Mouse (Mus musculus) cerebellum, adult 2 months (tissue): ENCODE results near the gene Scd2. TPM values are rescaled to one million over a fixed set of nuclear protein-coding genes. Genes with fewer than 3 reads are reported as not detected.
A peak's percentile ranks its signal among the peaks of the same experiment; 100 is the strongest.
"Not testable (repeated sequence)": the region's sequence is repeated elsewhere in the genome, so short reads cannot be mapped to it uniquely, and the experiment has no call there.

ENCODE experiments used
- DNase-seq, 2 experiments: peaks; one replicate each; pipeline ENCODE4 v3.0.0; 2021
- H3K27ac ChIP-seq: fragments of 200-500 bp; 2 replicates; pipeline ENCODE4 v1.5.1; 2012; ENCODE audit warnings: low read length, control low read depth, inconsistent platforms; ENCODE audit not compliant: insufficient read depth
- H3K27me3 ChIP-seq: fragments of 200-500 bp; 2 replicates; pipeline ENCODE4 v1.6.1; 2012; ENCODE audit warnings: inconsistent platforms, mild to moderate bottlenecking, low read length, moderate library complexity; ENCODE audit not compliant: control insufficient read depth, insufficient read depth
- H3K4me1 ChIP-seq: fragments of 200-500 bp; 2 replicates; pipeline ENCODE4 v1.6.1; 2011; ENCODE audit warnings: low read length; ENCODE audit not compliant: control insufficient read depth, insufficient read depth
- H3K4me3 ChIP-seq: fragments of 200-500 bp; replicated peaks from 2 replicates; pipeline ENCODE3; 2011; ENCODE audit warnings: mild to moderate bottlenecking, low read depth, low read length, control low read depth; ENCODE audit not compliant: insufficient read depth
- CTCF ChIP-seq: fragments of 200-500 bp; IDR thresholded peaks from 2 replicates; pipeline ENCODE4 v1.5.1; 2011; ENCODE audit warnings: low read depth, mild to moderate bottlenecking, control low read depth, low read length, moderate library complexity, borderline replicate concordance; ENCODE audit not compliant: insufficient read depth
- POLR2A ChIP-seq: fragments of 200-500 bp; IDR thresholded peaks from 2 replicates; pipeline ENCODE4 v1.6.1; 2011; ENCODE audit warnings: low read length, control low read depth, borderline replicate concordance; ENCODE audit not compliant: insufficient read depth
- WGBS: fragments of 180-500 bp; shearing (Covaris S2); methylation state at CpG from one replicate; pipeline ENCODE4 v1.1.7; 2018; 5-methylcytosine and 5-hydroxymethylcytosine counted together
- polyA plus RNA-seq: library from polyadenylated mRNA; depleted of rRNA; stranded (reverse); fragments of >200 nt; gene quantifications from 2 replicates; pipeline ENCODE4 v1.2.3, GENCODE M21; 2012

Scd2 gene
- polyA plus RNA-seq, 1 experiment = 743 TPM

DNA sequence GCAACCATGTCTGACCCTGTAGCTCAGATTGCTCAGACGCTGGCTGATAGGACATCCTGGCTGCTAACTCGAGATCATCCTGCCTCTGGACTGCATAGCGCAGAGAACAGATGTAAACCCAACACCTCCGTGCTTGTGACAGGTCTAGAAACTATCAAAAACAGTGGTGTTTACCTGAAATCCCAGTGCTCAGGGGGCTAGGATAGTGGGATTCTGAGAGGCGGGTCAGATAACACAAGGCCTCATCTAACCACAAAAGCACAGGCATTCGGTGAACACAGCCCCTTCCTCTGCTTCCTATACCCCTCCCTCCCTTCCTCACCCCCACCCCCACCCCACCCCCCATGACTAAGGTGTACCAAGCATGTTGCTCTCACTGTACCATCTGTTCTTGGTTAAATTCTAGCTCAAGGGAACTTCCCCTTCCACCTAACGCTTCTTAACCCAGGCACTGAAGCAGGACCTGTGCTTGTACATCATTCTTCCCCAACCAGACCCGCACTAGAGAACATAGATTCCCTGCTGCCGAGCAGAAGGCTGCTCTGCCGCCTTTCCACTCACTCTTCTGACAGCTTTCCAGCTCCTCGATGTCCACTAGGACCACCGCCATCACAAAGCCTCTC is 41.4 kb upstream of the Scd2 start:
- Histone ChIP-seq H3K27me3 (no peaks in the 10 kb centered on the region), H3K4me1 (no peaks in the 10 kb centered on the region; the same call in none of the 2 replicates), H3K4me3 (no peak overlapping the region), H3K27ac (no peak overlapping the region)
- no peak for TF ChIP-seq POLR2A
- WGBS = 56% methylated on average over 12 of the region's 12 CpGs
- no peak for DNase-seq

DNA sequence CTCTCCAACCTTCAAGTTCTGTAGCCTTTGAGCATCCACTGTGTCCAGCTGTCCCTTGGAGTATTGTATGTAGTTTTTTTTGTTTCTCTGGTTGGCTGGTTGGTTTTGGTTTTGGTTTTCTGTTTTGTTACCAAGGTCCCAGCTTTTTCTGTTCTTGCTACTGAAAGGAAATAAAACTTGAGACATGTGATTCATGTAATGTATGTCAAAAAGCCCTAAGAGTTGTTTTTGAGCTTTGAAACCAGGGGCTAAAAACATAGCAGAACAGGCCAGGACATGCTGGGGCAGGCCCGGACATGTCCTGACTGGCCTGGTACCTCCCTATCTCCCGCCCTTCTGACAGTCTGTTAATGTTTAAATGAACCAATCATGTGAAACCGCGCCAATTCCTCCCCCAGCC is 39.4 kb upstream of the Scd2 start:
- DNase-seq, H3K4me1 ChIP-seq, H3K4me3 ChIP-seq, H3K27me3 ChIP-seq, H3K27ac ChIP-seq: not testable (repeated sequence)
- 85% methylated on average over 4 of the region's 4 CpGs for WGBS

- H3K4me3 ChIP-seq = no peak overlapping the region
- H3K27ac ChIP-seq = no peak overlapping the region
- no peaks in the 10 kb centered on the region for H3K27me3 ChIP-seq
- no peaks in the 10 kb centered on the region for H3K4me1 ChIP-seq
- WGBS = 93% methylated on average over 13 of the region's 13 CpGs
- no peak for DNase-seq
- TF ChIP-seq POLR2A = no peak
- no peak for TF ChIP-seq CTCF
Observed at GRCm38 (mm10) chr19:44257377-44257966, 36.0 kb upstream of the Scd2 start.

- no peaks in the 10 kb centered on the region for H3K4me1 ChIP-seq
- H3K4me3 ChIP-seq = no peak overlapping the region
- 61% methylated on average over 4 of the region's 4 CpGs for WGBS
- no peaks in the 10 kb centered on the region for H3K27me3 ChIP-seq
- DNase-seq = no peak
- no peak overlapping the region for H3K27ac ChIP-seq
- TF ChIP-seq POLR2A = no peak
- TF ChIP-seq CTCF = no peak
Observed at GRCm38 (mm10) chr19:44259484-44259883, 34.0 kb upstream of the Scd2 start.

- 0 out of 2 replicates have a peak, but pooled peaks have one; percentile 12 for TF ChIP-seq CTCF
- TF ChIP-seq POLR2A = no peak
- Histone ChIP-seq H3K27ac (no peak overlapping the region), H3K27me3 (no peaks in the 10 kb centered on the region), H3K4me1 (no peaks in the 10 kb centered on the region), H3K4me3 (no peak overlapping the region)
- DNase-seq = no peak
- 54% methylated on average over 5 of the region's 5 CpGs for WGBS
Observed at GRCm38 (mm10) chr19:44260487-44260886, 33.0 kb upstream of the Scd2 start.

GRCm38 (mm10) chr19:44261774-44262173 is 31.7 kb upstream of the Scd2 start:
- no peak for DNase-seq
- WGBS = 79% methylated on average over 7 of the region's 7 CpGs
- no peak overlapping the region for H3K27ac ChIP-seq
- no peak for TF ChIP-seq CTCF
- no peak for TF ChIP-seq POLR2A
- H3K27me3 ChIP-seq = no peaks in the 10 kb centered on the region
- H3K4me3 ChIP-seq = no peak overlapping the region
- H3K4me1 ChIP-seq = no peaks in the 10 kb centered on the region

DNA sequence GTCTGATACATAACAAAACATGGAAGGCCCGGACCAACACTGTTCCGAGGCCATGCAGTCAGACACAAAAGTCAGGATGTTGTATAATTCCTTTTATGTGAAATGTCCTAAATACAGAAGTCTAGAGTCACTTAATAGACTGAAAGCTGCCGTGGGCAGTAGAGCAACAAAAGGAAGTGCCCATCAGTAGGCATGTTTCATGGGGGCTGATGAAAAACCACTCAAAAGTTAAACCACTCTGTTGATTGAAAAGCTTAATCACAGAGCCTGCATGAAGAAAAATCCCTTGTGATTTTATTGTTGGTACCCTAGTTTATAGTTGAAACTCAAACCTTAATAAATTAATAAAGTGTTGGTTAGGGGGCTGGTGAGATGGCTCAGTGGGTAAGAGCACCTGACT is 29.9 kb upstream of the Scd2 start:
- TF ChIP-seq CTCF = no peak
- TF ChIP-seq POLR2A = no peak
- WGBS = 88% methylated on average over 3 of the region's 3 CpGs

GRCm38 (mm10) chr19:44264226-44264625 is 29.2 kb upstream of the Scd2 start:
- no peak for DNase-seq
- no peak overlapping the region for H3K27ac ChIP-seq
- no peak overlapping the region for H3K4me3 ChIP-seq
- 78% methylated on average over 9 of the region's 9 CpGs for WGBS
- H3K27me3 ChIP-seq = no peaks in the 10 kb centered on the region
- no peak for TF ChIP-seq POLR2A
- no peak for TF ChIP-seq CTCF
- peaks cover 5% of the 10 kb centered on the region; the same call in 1 of the 2 replicates for H3K4me1 ChIP-seq

More for the DNA sequence above, 29.9 kb upstream of the Scd2 start:
- H3K4me3 ChIP-seq = no peak overlapping the region
- peaks cover 5% of the 10 kb centered on the region; the same call in 1 of the 2 replicates for H3K4me1 ChIP-seq
- DNase-seq = no peak
- no peak overlapping the region for H3K27ac ChIP-seq
- no peaks in the 10 kb centered on the region for H3K27me3 ChIP-seq

DNA sequence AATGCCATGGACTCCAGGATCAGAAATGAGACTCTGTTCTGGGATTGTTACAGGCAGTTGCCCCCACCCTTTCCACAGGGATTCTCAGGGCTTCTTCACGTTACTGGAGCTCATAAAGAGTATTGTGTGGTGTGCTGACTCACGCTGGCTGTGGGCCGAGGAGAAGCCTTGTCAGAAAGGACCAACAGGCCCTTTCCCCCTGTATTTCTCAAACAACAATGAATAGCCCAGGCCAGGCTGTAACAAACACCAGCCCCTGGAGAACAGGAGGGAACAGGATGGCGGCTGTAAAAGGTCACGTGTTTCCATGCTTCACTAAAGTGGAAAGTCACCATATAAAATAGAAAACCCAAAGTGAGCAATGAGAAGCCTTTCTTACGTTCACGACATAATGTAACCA is 28.2 kb upstream of the Scd2 start:
- 71% methylated on average over 7 of the region's 7 CpGs for WGBS
- no peak overlapping the region for H3K4me3 ChIP-seq

More for the DNA sequence above, 28.2 kb upstream of the Scd2 start:
- no peak for DNase-seq
- H3K4me1 ChIP-seq = peaks cover 5% of the 10 kb centered on the region; the same call in 1 of the 2 replicates
- TF ChIP-seq POLR2A = no peak
- TF ChIP-seq CTCF = no peak
- H3K27me3 ChIP-seq = no peaks in the 10 kb centered on the region
- H3K27ac ChIP-seq = no peak overlapping the region
